ENCODE assay signal across 14 mouse cellular contexts in the genomic region with DNA sequence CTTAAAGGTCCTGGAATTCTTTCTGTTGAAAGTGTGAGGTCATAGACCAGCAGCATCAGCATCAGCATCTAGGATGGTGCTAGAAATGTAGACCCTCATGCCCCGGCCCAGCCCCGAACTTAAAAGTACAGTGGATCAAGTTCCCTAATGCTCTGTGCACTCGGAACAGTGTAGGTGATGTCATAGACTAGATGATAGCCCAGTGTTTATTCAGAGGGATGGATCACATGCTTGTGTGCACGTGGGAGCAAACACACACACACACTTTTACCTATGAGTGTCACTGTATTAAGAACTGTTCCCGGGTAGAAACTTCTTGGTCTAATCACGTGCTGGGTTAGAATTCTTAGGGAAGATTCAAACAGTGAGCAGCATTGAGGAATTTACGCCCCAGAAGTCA. TPM values are rescaled to one million over a fixed set of nuclear protein-coding genes. Genes with fewer than 3 reads are reported as not detected.
"Had no signal": no experiment of that assay in that cellular context is flagged by ENCODE, and none has a peak within 500 bp of the region (broad histone marks: within the 10 kb centered on the region; RNA-seq: fewer than 3 reads in every experiment).

No protein-coding gene starts in this region.

- H3K27me3 ChIP-seq: limb, embryonic 15.5 days; neural tube, embryonic 13.5 days had no signal

- H3K4me1 ChIP-seq: midbrain, embryonic 12.5 days had no signal

- ATAC-seq: intestine, embryonic 16.5 days; midbrain, embryonic 16.5 days had no signal

- H3K27ac ChIP-seq: kidney, postnatal 0 days; midbrain, embryonic 12.5 days had no signal

- H3K36me3 ChIP-seq: limb, embryonic 15.5 days; midbrain, embryonic 12.5 days; neural tube, embryonic 13.5 days had no signal

- H3K9me3 ChIP-seq: limb, embryonic 15.5 days; midbrain, embryonic 12.5 days; neural tube, embryonic 13.5 days had no signal

- H3K9ac ChIP-seq: limb, embryonic 15.5 days; midbrain, embryonic 12.5 days; neural tube, embryonic 13.5 days had no signal

- H3K4me2 ChIP-seq: midbrain, embryonic 12.5 days; neural tube, embryonic 13.5 days had no signal

- H3K4me3 ChIP-seq: limb, embryonic 15.5 days; midbrain, embryonic 12.5 days; neural tube, embryonic 13.5 days had no signal

- DNase-seq: kidney, adult 8-10 months; kidney, postnatal 36 days; lung, adult 18-20 months; right cerebral cortex, adult 18-20 months; right cerebral cortex, postnatal 25 days; thymus, adult 2 months; thymus, postnatal 36 days had no signal

RNA-seq across cellular contexts. Expression of a gene that starts 33.0 kb away (rescaled TPM):
- total RNA-seq: megakaryocyte-erythroid progenitor cell, adult 5-6 weeks had no signal
